Mouse (Mus musculus) embryonic fibroblast, embryonic 13.5 days (primary cell): ENCODE results near the gene Fcgr1.

Source experiments
- CTCF ChIP-seq: IDR thresholded peaks from 2 replicates; pipeline ENCODE4 v1.5.1; 2011; ENCODE audit warnings: mild to moderate bottlenecking, control low read depth, low read length, moderate library complexity, borderline replicate concordance; ENCODE audit not compliant: insufficient read depth
- POLR2A ChIP-seq: IDR thresholded peaks from 2 replicates; pipeline ENCODE4 v1.6.1; 2011; ENCODE audit warnings: low read depth, mild to moderate bottlenecking, control low read depth, low read length, moderate library complexity

DNA sequence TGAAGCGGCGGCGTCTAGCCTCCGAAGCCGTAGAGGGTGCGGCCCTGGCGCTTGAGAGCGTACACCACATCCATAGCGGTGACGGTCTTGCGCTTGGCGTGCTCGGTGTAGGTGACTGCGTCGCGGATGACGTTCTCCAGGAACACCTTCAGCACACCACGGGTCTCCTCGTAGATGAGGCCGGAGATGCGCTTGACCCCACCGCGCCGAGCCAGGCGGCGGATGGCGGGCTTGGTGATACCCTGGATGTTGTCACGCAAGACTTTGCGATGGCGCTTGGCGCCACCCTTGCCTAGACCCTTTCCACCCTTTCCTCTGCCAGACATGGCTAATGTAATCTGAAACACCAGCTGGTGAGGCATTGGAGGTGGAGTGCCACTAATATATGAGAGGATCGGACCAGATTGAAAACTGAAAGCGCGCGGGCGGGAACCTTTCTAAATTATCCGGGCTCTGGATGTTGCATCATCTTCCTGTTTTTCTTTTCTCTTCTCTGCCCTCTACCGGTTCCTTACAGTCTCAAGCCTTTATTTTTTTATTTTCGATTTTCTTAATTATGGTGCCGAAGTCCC is 30.7 kb downstream of the Fcgr1 start, which contains the start of gene Hist2h4:
- no peak; the same call in 1 of the 2 replicates for TF ChIP-seq CTCF
- TF ChIP-seq POLR2A, result peak; percentile 100
